Mouse (Mus musculus): Measurements from ENCODE around the gene Gpatch8.

GRCm38 (mm10) chr11:102475027-102475426, 81.2 kb downstream of the Gpatch8 start:
- TF ChIP-seq CTCF (IDR thresholded peaks at IDR 0.05; ENCODE audit: insufficient read depth, low read length) = no peak
- TF ChIP-seq POLR2A (IDR thresholded peaks at IDR 0.05; ENCODE audit: borderline replicate concordance, extremely low read depth, low read depth, low read length) = no peak

Data from lung, adult 2 months (tissue).